Mouse (Mus musculus): ENCODE data around the gene Hipk1. TPM values are rescaled to one million over a fixed set of nuclear protein-coding genes. Genes with fewer than 3 reads are reported as not detected.
A peak's percentile ranks its signal among the peaks of the same experiment; 100 is the strongest.
"Not testable (repeated sequence)": the region's sequence is repeated elsewhere in the genome, so short reads cannot be mapped to it uniquely, and the experiment has no call there.

Gene Hipk1
- 15.9 and 16.6 TPM in 2 replicates for polyA plus RNA-seq (2014; fragmentation: Nextera tagmentation; extraction: Ambion mirVana)

- H3K36me3 ChIP-seq (ENCODE audit: control insufficient read depth, insufficient read depth, low read length): no peaks in the 10 kb centered on the region
- WGBS: 10% methylated on average over 49 of the region's 49 CpGs
- H3K27me3 ChIP-seq (ENCODE audit: control insufficient read depth, insufficient read depth, low read length): no peaks in the 10 kb centered on the region
- no peaks in the 10 kb centered on the region for H3K9me3 ChIP-seq (ENCODE audit: control insufficient read depth, low read length)
- peaks cover 9% of the 10 kb centered on the region for H3K4me1 ChIP-seq (ENCODE audit: control insufficient read depth, insufficient read depth, low read length)
- H3K4me3 ChIP-seq (ENCODE audit: low read depth, low read length): peak within 1 kb of the TSS; percentile 91
- H3K4me2 ChIP-seq: peak within 1 kb of the TSS; percentile 88
- ATAC-seq (ENCODE audit: low FRiP score): peak; percentile 97
- DNase-seq (ENCODE audit: low spot score, missing footprints): peak; percentile 99
- peak within 1 kb of the TSS; percentile 67 for H3K27ac ChIP-seq (ENCODE audit: low read depth, low read length)
- H3K9ac ChIP-seq (ENCODE audit: low read length): peak within 1 kb of the TSS; percentile 91
Measured at GRCm38 (mm10) chr3:103791230-103792110, at the start of gene Hipk1. Gene Hipk1 (minus strand): TSS chr3:103791563.

GRCm38 (mm10) chr3:103840946-103841345, 49.6 kb upstream of the Hipk1 start:
- H3K27me3 ChIP-seq (ENCODE audit: control insufficient read depth, insufficient read depth, low read length); ATAC-seq (ENCODE audit: low FRiP score); H3K9ac ChIP-seq (ENCODE audit: low read length); H3K4me1 ChIP-seq (ENCODE audit: control insufficient read depth, insufficient read depth, low read length); H3K36me3 ChIP-seq (ENCODE audit: control insufficient read depth, insufficient read depth, low read length); DNase-seq (ENCODE audit: low spot score, missing footprints); H3K4me3 ChIP-seq (ENCODE audit: low read depth, low read length); H3K4me2 ChIP-seq; H3K9me3 ChIP-seq (ENCODE audit: control insufficient read depth, low read length); H3K27ac ChIP-seq (ENCODE audit: low read depth, low read length): not testable (repeated sequence)
- WGBS: 87% methylated on average over 7 of the region's 7 CpGs

GRCm38 (mm10) chr3:103840195-103840594, 48.8 kb upstream of the Hipk1 start:
- not testable (repeated sequence) for H3K27me3 ChIP-seq (ENCODE audit: control insufficient read depth, insufficient read depth, low read length); H3K36me3 ChIP-seq (ENCODE audit: control insufficient read depth, insufficient read depth, low read length); H3K9ac ChIP-seq (ENCODE audit: low read length); H3K4me3 ChIP-seq (ENCODE audit: low read depth, low read length); ATAC-seq (ENCODE audit: low FRiP score); H3K9me3 ChIP-seq (ENCODE audit: control insufficient read depth, low read length); H3K4me2 ChIP-seq; H3K4me1 ChIP-seq (ENCODE audit: control insufficient read depth, insufficient read depth, low read length); DNase-seq (ENCODE audit: low spot score, missing footprints); H3K27ac ChIP-seq (ENCODE audit: low read depth, low read length)
- 74% methylated on average over 3 of the region's 3 CpGs for WGBS

- Histone ChIP-seq H3K4me1 (ENCODE audit: control insufficient read depth, insufficient read depth, low read length) (no peaks in the 10 kb centered on the region), H3K27me3 (ENCODE audit: control insufficient read depth, insufficient read depth, low read length) (no peaks in the 10 kb centered on the region), H3K4me2 (no peak overlapping the region), H3K9me3 (ENCODE audit: control insufficient read depth, low read length) (no peaks in the 10 kb centered on the region), H3K4me3 (ENCODE audit: low read depth, low read length) (no peak overlapping the region), H3K9ac (ENCODE audit: low read length) (no peak overlapping the region), H3K36me3 (ENCODE audit: control insufficient read depth, insufficient read depth, low read length) (no peaks in the 10 kb centered on the region), H3K27ac (ENCODE audit: low read depth, low read length) (no peak overlapping the region)
- 88% methylated on average over 6 of the region's 6 CpGs for WGBS
- no peak for DNase-seq (ENCODE audit: low spot score, missing footprints)
- ATAC-seq (ENCODE audit: low FRiP score): no peak
Measured at GRCm38 (mm10) chr3:103839711-103840110, 48.3 kb upstream of the Hipk1 start.

- 96% methylated on average over 5 of the region's 5 CpGs for WGBS
- no peak for ATAC-seq (ENCODE audit: low FRiP score)
- DNase-seq (ENCODE audit: low spot score, missing footprints): no peak
- Histone ChIP-seq H3K4me1 (ENCODE audit: control insufficient read depth, insufficient read depth, low read length) (no peaks in the 10 kb centered on the region), H3K9ac (ENCODE audit: low read length) (no peak overlapping the region), H3K27me3 (ENCODE audit: control insufficient read depth, insufficient read depth, low read length) (no peaks in the 10 kb centered on the region), H3K4me3 (ENCODE audit: low read depth, low read length) (no peak overlapping the region), H3K27ac (ENCODE audit: low read depth, low read length) (no peak overlapping the region), H3K9me3 (ENCODE audit: control insufficient read depth, low read length) (no peaks in the 10 kb centered on the region), H3K4me2 (no peak overlapping the region), H3K36me3 (ENCODE audit: control insufficient read depth, insufficient read depth, low read length) (no peaks in the 10 kb centered on the region)
Measured at GRCm38 (mm10) chr3:103836453-103836852, 45.1 kb upstream of the Hipk1 start.

GRCm38 (mm10) chr3:103835951-103836310, 44.6 kb upstream of the Hipk1 start:
- no peaks in the 10 kb centered on the region for H3K27me3 ChIP-seq (ENCODE audit: control insufficient read depth, insufficient read depth, low read length)
- no peaks in the 10 kb centered on the region for H3K36me3 ChIP-seq (ENCODE audit: control insufficient read depth, insufficient read depth, low read length)
- ATAC-seq (ENCODE audit: low FRiP score): no peak
- no peak overlapping the region for H3K27ac ChIP-seq (ENCODE audit: low read depth, low read length)
- no peak overlapping the region for H3K4me3 ChIP-seq (ENCODE audit: low read depth, low read length)
- no peaks in the 10 kb centered on the region for H3K4me1 ChIP-seq (ENCODE audit: control insufficient read depth, insufficient read depth, low read length)
- no peaks in the 10 kb centered on the region for H3K9me3 ChIP-seq (ENCODE audit: control insufficient read depth, low read length)
- whole genome bisulfite sequencing: 87% methylated on average over 10 of the region's 10 CpGs
- H3K4me2 ChIP-seq: no peak overlapping the region
- no peak for DNase-seq (ENCODE audit: low spot score, missing footprints)
- H3K9ac ChIP-seq (ENCODE audit: low read length): no peak overlapping the region

GRCm38 (mm10) chr3:103835272-103835950, 44.0 kb upstream of the Hipk1 start:
- Histone ChIP-seq H3K9me3 (ENCODE audit: control insufficient read depth, low read length) (no peaks in the 10 kb centered on the region), H3K27me3 (ENCODE audit: control insufficient read depth, insufficient read depth, low read length) (no peaks in the 10 kb centered on the region), H3K9ac (ENCODE audit: low read length) (no peak overlapping the region), H3K4me2 (no peak overlapping the region), H3K27ac (ENCODE audit: low read depth, low read length) (no peak overlapping the region), H3K4me3 (ENCODE audit: low read depth, low read length) (no peak overlapping the region), H3K4me1 (ENCODE audit: control insufficient read depth, insufficient read depth, low read length) (no peaks in the 10 kb centered on the region), H3K36me3 (ENCODE audit: control insufficient read depth, insufficient read depth, low read length) (no peaks in the 10 kb centered on the region)
- DNase-seq (ENCODE audit: low spot score, missing footprints): no peak
- ATAC-seq (ENCODE audit: low FRiP score): no peak
- WGBS: 77% methylated on average over 6 of the region's 6 CpGs

- H3K9ac ChIP-seq (ENCODE audit: low read length): no peak overlapping the region
- WGBS: 93% methylated on average over 2 of the region's 2 CpGs
- no peaks in the 10 kb centered on the region for H3K9me3 ChIP-seq (ENCODE audit: control insufficient read depth, low read length)
- ATAC-seq (ENCODE audit: low FRiP score): no peak
- no peaks in the 10 kb centered on the region for H3K27me3 ChIP-seq (ENCODE audit: control insufficient read depth, insufficient read depth, low read length)
- H3K4me2 ChIP-seq: no peak overlapping the region
- DNase-seq (ENCODE audit: low spot score, missing footprints): no peak
- H3K36me3 ChIP-seq (ENCODE audit: control insufficient read depth, insufficient read depth, low read length): no peaks in the 10 kb centered on the region
- H3K4me1 ChIP-seq (ENCODE audit: control insufficient read depth, insufficient read depth, low read length): no peaks in the 10 kb centered on the region
- H3K27ac ChIP-seq (ENCODE audit: low read depth, low read length): no peak overlapping the region
- no peak overlapping the region for H3K4me3 ChIP-seq (ENCODE audit: low read depth, low read length)
Measured at GRCm38 (mm10) chr3:103834001-103834400, 42.6 kb upstream of the Hipk1 start.

GRCm38 (mm10) chr3:103832426-103832825, 41.1 kb upstream of the Hipk1 start, which contains the start of gene Bcl2l15:
Gene Bcl2l15 (plus strand): TSS chr3:103832601.
- DNase-seq (ENCODE audit: low spot score, missing footprints): no peak
- Histone ChIP-seq H3K27ac (ENCODE audit: low read depth, low read length) (no peak within 1 kb of the TSS), H3K27me3 (ENCODE audit: control insufficient read depth, insufficient read depth, low read length) (no peaks in the 10 kb centered on the region), H3K4me1 (ENCODE audit: control insufficient read depth, insufficient read depth, low read length) (no peaks in the 10 kb centered on the region), H3K9ac (ENCODE audit: low read length) (no peak within 1 kb of the TSS), H3K4me2 (no peak within 1 kb of the TSS), H3K36me3 (ENCODE audit: control insufficient read depth, insufficient read depth, low read length) (no peaks in the 10 kb centered on the region), H3K9me3 (ENCODE audit: control insufficient read depth, low read length) (no peaks in the 10 kb centered on the region), H3K4me3 (ENCODE audit: low read depth, low read length) (no peak within 1 kb of the TSS)
- no peak for ATAC-seq (ENCODE audit: low FRiP score)
